ENCODE assay signal across 17 mouse cellular contexts in the genomic region with DNA sequence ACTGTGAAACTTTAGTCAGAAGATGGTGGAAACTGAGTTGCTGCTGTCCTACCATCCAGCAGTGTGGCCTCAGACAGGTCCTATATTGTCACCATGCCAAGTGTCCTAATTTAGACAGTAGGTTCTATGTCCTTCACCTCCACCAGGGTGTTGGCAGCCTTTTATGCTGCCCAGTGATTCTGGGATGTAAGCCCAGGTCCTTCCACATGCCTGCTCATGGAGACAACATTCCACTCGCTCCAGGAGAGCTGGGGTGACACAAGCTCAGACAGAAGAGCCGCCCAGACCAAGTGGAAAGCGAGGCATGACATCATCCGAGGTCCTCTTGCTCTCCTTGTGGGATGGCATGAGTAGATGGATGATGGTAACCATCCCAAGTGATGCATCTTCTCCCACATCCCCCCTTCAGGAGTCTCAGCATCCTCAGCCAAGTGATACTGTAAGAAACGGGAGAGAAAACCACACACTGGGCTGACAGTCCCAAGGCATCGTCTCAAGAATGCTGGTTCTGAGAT. TPM values are rescaled to one million over a fixed set of nuclear protein-coding genes. Genes with fewer than 3 reads are reported as not detected.
A peak's percentile ranks its signal among the peaks of the same experiment; 100 is the strongest.
DNase-seq lines count a peak whose midpoint lies in the region; ATAC-seq lines count a peak whose summit lies in the region.
"Had no signal": no experiment of that assay in that cellular context is flagged by ENCODE, and none has a peak within 500 bp of the region (broad histone marks: within the 10 kb centered on the region; RNA-seq: fewer than 3 reads in every experiment).

No protein-coding gene starts in this region.

- 91% methylated on average over 6 of the region's 6 CpGs for WGBS in hindbrain, embryonic 16.5 days
- 91% methylated on average over 6 of the region's 6 CpGs for WGBS in hindbrain, embryonic 13.5 days

- 0 out of 2 replicates have a peak, but pooled peaks have one; percentile 3 for ATAC-seq in hindbrain, embryonic 16.5 days
- ATAC-seq in hindbrain, embryonic 13.5 days (ENCODE audit: low FRiP score): no peak
- ATAC-seq: liver, postnatal 0 days had no signal

- peaks cover 3% of the 10 kb centered on the region for H3K36me3 ChIP-seq in hindbrain, embryonic 16.5 days (ENCODE audit: control insufficient read depth, insufficient read depth, low read length)
- peaks cover 50% of the 10 kb centered on the region for H3K36me3 ChIP-seq in hindbrain, embryonic 13.5 days

- H3K9ac ChIP-seq in hindbrain, embryonic 16.5 days (ENCODE audit: low read depth, low read length): no peak overlapping the region
- no peak overlapping the region for H3K9ac ChIP-seq in hindbrain, embryonic 13.5 days
- H3K9ac ChIP-seq: liver, postnatal 0 days had no signal

- no peak overlapping the region for H3K4me2 ChIP-seq in hindbrain, embryonic 16.5 days (ENCODE audit: low read length)
- H3K4me2 ChIP-seq in hindbrain, embryonic 13.5 days: no peak overlapping the region

- intact Hi-C loops in heart, postnatal 25 days (cut with DNase I): no loop called here

- no peaks in the 10 kb centered on the region for H3K4me1 ChIP-seq in hindbrain, embryonic 16.5 days (ENCODE audit: control insufficient read depth, insufficient read depth, low read depth, low read length)
- H3K4me1 ChIP-seq in hindbrain, embryonic 13.5 days (replicated peaks): no peaks in the 10 kb centered on the region

- no peaks in the 10 kb centered on the region for H3K9me3 ChIP-seq in hindbrain, embryonic 16.5 days (ENCODE audit: control insufficient read depth, low read length)
- H3K9me3 ChIP-seq in hindbrain, embryonic 13.5 days: no peaks in the 10 kb centered on the region

- peak; percentile 75 for DNase-seq in cerebellum, adult 8-10 months
- DNase-seq in heart, adult 9 months (ENCODE audit: low spot score in 2 of 2): peak; percentile 67 to 77
- DNase-seq in heart, postnatal 25 days (ENCODE audit: low spot score): peak; percentile 17
- DNase-seq in kidney, postnatal 4 days: no peak
- DNase-seq in thymus, postnatal 4 days: no peak
- DNase-seq in kidney, postnatal 36 days: no peak
- DNase-seq: kidney, adult 9 months; liver, postnatal 0 days; thymus, adult 18-20 months had no signal

- H3K4me3 ChIP-seq in hindbrain, embryonic 16.5 days (ENCODE audit: low read length): no peak overlapping the region
- no peak overlapping the region for H3K4me3 ChIP-seq in hindbrain, embryonic 13.5 days
- H3K4me3 ChIP-seq: erythroblast, embryonic 14.5 days had no signal

- H3K27me3 ChIP-seq in hindbrain, embryonic 16.5 days (replicated peaks; ENCODE audit: control insufficient read depth, insufficient read depth, low read length): no peaks in the 10 kb centered on the region
- H3K27me3 ChIP-seq in hindbrain, embryonic 13.5 days: no peaks in the 10 kb centered on the region

- no peak overlapping the region for H3K27ac ChIP-seq in hindbrain, embryonic 16.5 days (ENCODE audit: low read depth, low read length)
- no peak overlapping the region for H3K27ac ChIP-seq in hindbrain, embryonic 13.5 days

RNA-seq across cellular contexts. Expression of a gene that starts 24.7 kb away (rescaled TPM):
- 0.06 TPM in 1 of 2 replicates, not detected in the other for polyA plus RNA-seq in hindbrain, embryonic 16.5 days (2015; fragmentation: Nextera tagmentation; extraction: Ambion mirVana)
- 0.08 TPM in 1 of 2 replicates, not detected in the other for polyA plus RNA-seq in hindbrain, embryonic 13.5 days (2015; fragmentation: Nextera tagmentation; extraction: Ambion mirVana)
- under 1 TPM; 0.44 to 0.48 TPM for total RNA-seq in heart, postnatal 25 days (2021)
- total RNA-seq: layer of hippocampus, adult 8-10 months; left cerebral cortex, postnatal 36 days; MEL; monocyte, adult 5-6 weeks had no signal
- polyA plus RNA-seq: erythroblast, embryonic 14.5 days; frontal cortex, adult 2 months; liver, postnatal 0 days had no signal

Comparison
In these comparisons a context has a peak if more than half of its experiments do, and no peak if none do; other contexts are left out.
1. DNase-seq: peak in cerebellum, adult 8-10 months (single experiment), heart, adult 9 months (2 of 2) and heart, postnatal 25 days (single experiment); none in kidney, postnatal 4 days (0 of 2), thymus, postnatal 4 days (single experiment) and kidney, postnatal 36 days (0 of 2).